Mouse (Mus musculus) G1E (cell line): Measurements from ENCODE around the gene Ap3s2.

Source experiments
- CTCF ChIP-seq: IDR thresholded peaks from 2 replicates; pipeline ENCODE4 v1.5.1; 2012; ENCODE audit warnings: low read depth, low read length, inconsistent platforms, mixed read lengths
- GATA1 ChIP-seq: IDR thresholded peaks from 2 replicates; pipeline ENCODE4 v1.6.1; 2012; ENCODE audit warnings: borderline replicate concordance, low read length, inconsistent platforms, mixed read lengths
- POLR2AphosphoS5 ChIP-seq: IDR thresholded peaks from 2 replicates; pipeline ENCODE4 v1.6.1; 2012; ENCODE audit warnings: low read depth, low read length, inconsistent platforms; ENCODE audit not compliant: insufficient replicate concordance

- no peak for TF ChIP-seq CTCF
- TF ChIP-seq GATA1 = no peak
- TF ChIP-seq POLR2AphosphoS5 = no peak
Measured at GRCm38 (mm10) chr7:79878455-79879025, 41.9 kb downstream of the Ap3s2 start.
